Mouse (Mus musculus) thymus, adult 18-20 months (tissue): ENCODE results near the gene Epb41.

Source experiments
- DNase-seq, 2 experiments: peaks; one replicate each; pipeline ENCODE4 v3.0.0; 2022; ENCODE audit warnings: mixed read lengths in 2 of 2

Epb41 gene

GRCm38 (mm10) chr4:132074933-132075769 lies at the start of gene Epb41:
TSS of gene Epb41 (minus strand) at chr4:132075321.
- DNase-seq: peak; percentile 99

GRCm38 (mm10) chr4:132123166-132123565 lies 48.0 kb upstream of the Epb41 start:
- no peak for DNase-seq

- no peak for DNase-seq
Observed at GRCm38 (mm10) chr4:132121674-132122073, 46.6 kb upstream of the Epb41 start.

GRCm38 (mm10) chr4:132119566-132119965 lies 44.4 kb upstream of the Epb41 start:
- DNase-seq: no peak

GRCm38 (mm10) chr4:132116315-132116714 lies 41.2 kb upstream of the Epb41 start:
- DNase-seq: no peak

- no peak for DNase-seq
Observed at GRCm38 (mm10) chr4:132113411-132114095, 38.4 kb upstream of the Epb41 start.

GRCm38 (mm10) chr4:132111227-132111626 lies 36.1 kb upstream of the Epb41 start:
- DNase-seq: no peak

- DNase-seq: no peak
Observed at GRCm38 (mm10) chr4:132108221-132108620, 33.1 kb upstream of the Epb41 start.

- no peak for DNase-seq
Observed at GRCm38 (mm10) chr4:132101152-132101551, 26.0 kb upstream of the Epb41 start.

- no peak for DNase-seq
Observed at GRCm38 (mm10) chr4:132099548-132099947, 24.4 kb upstream of the Epb41 start.

- no peak for DNase-seq
Observed at GRCm38 (mm10) chr4:132095043-132095442, 19.9 kb upstream of the Epb41 start.

- DNase-seq: no peak
Observed at GRCm38 (mm10) chr4:132093928-132094327, 18.8 kb upstream of the Epb41 start.

GRCm38 (mm10) chr4:132093136-132093535 lies 18.0 kb upstream of the Epb41 start:
- no peak for DNase-seq

- peak in 1 of 2 experiments; percentile 29 for DNase-seq
Observed at GRCm38 (mm10) chr4:132088921-132089320, 13.8 kb upstream of the Epb41 start.

- DNase-seq: no peak
Observed at GRCm38 (mm10) chr4:132085114-132085513, 10.0 kb upstream of the Epb41 start.

- DNase-seq: no peak
Observed at GRCm38 (mm10) chr4:132080492-132080983, 5.4 kb upstream of the Epb41 start.

- DNase-seq: peak in 1 of 2 experiments; percentile 43
Observed at GRCm38 (mm10) chr4:132079555-132080275, 4.6 kb upstream of the Epb41 start.

- DNase-seq: no peak
Observed at GRCm38 (mm10) chr4:132078296-132078714, 3.2 kb upstream of the Epb41 start.

GRCm38 (mm10) chr4:132077445-132077844 lies 2.3 kb upstream of the Epb41 start:
- no peak for DNase-seq

- DNase-seq: no peak
Observed at GRCm38 (mm10) chr4:132076480-132077405, 1.6 kb upstream of the Epb41 start.

- DNase-seq: no peak
Observed at GRCm38 (mm10) chr4:132075796-132076195, 675 bp upstream of the Epb41 start.
